Mouse (Mus musculus): ENCODE results near the gene Plpp3.

DNA sequence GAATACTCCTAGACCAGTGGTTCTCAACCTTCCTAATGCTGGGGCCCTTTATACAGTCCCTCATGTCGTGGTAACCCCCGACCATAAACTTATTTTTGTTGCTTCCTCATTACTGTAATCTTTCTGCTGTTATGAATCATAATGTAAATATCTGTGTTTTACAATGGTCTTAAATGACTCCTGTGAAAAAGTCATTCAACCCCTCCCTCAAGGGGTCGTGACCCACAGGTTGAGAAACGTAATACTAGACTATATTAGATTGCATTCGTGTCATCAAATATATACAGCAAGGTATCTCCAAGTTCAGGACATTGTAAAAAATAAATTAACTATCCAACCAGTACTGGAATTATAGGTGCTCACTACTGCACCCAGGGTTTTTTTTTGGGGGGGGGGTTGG is 44.1 kb upstream of the Plpp3 start:
- TF ChIP-seq CTCF (IDR thresholded peaks at IDR 0.05; ENCODE audit: insufficient read depth, low read depth, low read length), result no peak
- TF ChIP-seq POLR2A (IDR thresholded peaks at IDR 0.05; ENCODE audit: insufficient read depth, low read depth, low read length), result no peak

Measured in olfactory bulb, adult 2 months (tissue).